Mouse (Mus musculus) MEL (cell line): ENCODE measurements around the gene Pax8. TPM values are rescaled to one million over a fixed set of nuclear protein-coding genes. Genes with fewer than 3 reads are reported as not detected.
A peak's percentile ranks its signal among the peaks of the same experiment; 100 is the strongest.

Experiments used
- DNase-seq: peaks from one replicate; pipeline ENCODE4 v3.0.0; 2011; ENCODE audit warnings: low read depth, low spot score
- H3K27ac ChIP-seq: 2 replicates; pipeline ENCODE4 v1.5.1; 2012; ENCODE audit warnings: low read depth, mild to moderate bottlenecking, control low read depth, low read length, moderate library complexity; ENCODE audit not compliant: control insufficient read depth
- H3K27me3 ChIP-seq, 2 experiments: fragments of 150-350 bp in 1 of 2; sonication (generic) in 1 of 2; 2 replicates each; pipeline ENCODE4 v1.6.1; 2012; ENCODE audit warnings: low read length in 2 of 2, mild to moderate bottlenecking in 2 of 2, improper control_type of control experiment in 1 of 2, moderate library complexity in 1 of 2; ENCODE audit not compliant: insufficient read depth in 2 of 2, control insufficient read depth in 1 of 2
- H3K36me3 ChIP-seq, 2 experiments: 2 replicates each; pipeline ENCODE4 v1.6.1; 2012 to 2014; ENCODE audit warnings: low read length in 2 of 2, improper control_type of control experiment in 1 of 2, inconsistent platforms in 1 of 2, mild to moderate bottlenecking in 1 of 2; ENCODE audit not compliant: insufficient read depth in 2 of 2, control insufficient read depth in 1 of 2
- H3K4me1 ChIP-seq, 2 experiments: fragments of 150-350 bp in 1 of 2; sonication (generic) in 1 of 2; 2 replicates each; pipeline ENCODE4 v1.6.1; 2012; ENCODE audit warnings: low read length in 2 of 2, improper control_type of control experiment in 1 of 2, mild to moderate bottlenecking in 1 of 2; ENCODE audit not compliant: insufficient read depth in 2 of 2, control insufficient read depth in 1 of 2
- H3K4me3 ChIP-seq, 2 experiments: fragments of 150-350 bp in 1 of 2; sonication (generic) in 1 of 2; 2 replicates each; pipeline ENCODE4 v1.5.1; 2012; ENCODE audit warnings: low read depth in 2 of 2, low read length in 2 of 2, mild to moderate bottlenecking in 2 of 2, moderate library complexity in 2 of 2, control low read depth in 1 of 2, improper control_type of control experiment in 1 of 2; ENCODE audit not compliant: control insufficient read depth in 1 of 2, insufficient read depth in 1 of 2
- H3K79me2 ChIP-seq: 2 replicates; pipeline ENCODE4 v1.6.1; 2012; ENCODE audit warnings: mild to moderate bottlenecking, low read length, moderate library complexity; ENCODE audit not compliant: control insufficient read depth, poor library complexity, insufficient read depth
- H3K9ac ChIP-seq: 2 replicates; pipeline ENCODE4 v1.6.1; 2012; ENCODE audit warnings: low read depth, mild to moderate bottlenecking, control low read depth, low read length, moderate library complexity; ENCODE audit not compliant: control insufficient read depth, poor library complexity, severe bottlenecking
- H3K9me3 ChIP-seq: fragments of 150-350 bp; sonication (generic); replicated peaks from 2 replicates; pipeline ENCODE4 v1.6.1; 2012; ENCODE audit warnings: mild to moderate bottlenecking, low read length, improper control_type of control experiment, moderate library complexity; ENCODE audit not compliant: insufficient read depth
- CHD1 ChIP-seq: IDR thresholded peaks from 2 replicates; pipeline ENCODE4 v1.6.1; 2012; ENCODE audit warnings: low read depth, mild to moderate bottlenecking, inconsistent platforms, low read length, improper control_type of control experiment
- E2F4 ChIP-seq: IDR thresholded peaks from 2 replicates; pipeline ENCODE4 v1.6.1; 2011; ENCODE audit warnings: low read depth, low read length, improper control_type of control experiment, borderline replicate concordance
- GABPA ChIP-seq: IDR thresholded peaks from 2 replicates; pipeline ENCODE4 v1.6.1; 2012; ENCODE audit warnings: low read depth, mild to moderate bottlenecking, inconsistent platforms, low read length, improper control_type of control experiment, moderate library complexity
- GATA1 ChIP-seq: IDR thresholded peaks from 2 replicates; pipeline ENCODE4 v1.6.1; 2011; ENCODE audit warnings: low read depth, low read length, improper control_type of control experiment
- HCFC1 ChIP-seq: IDR thresholded peaks from 2 replicates; pipeline ENCODE4 v1.6.1; 2012; ENCODE audit warnings: low read depth, mild to moderate bottlenecking, inconsistent platforms, low read length, improper control_type of control experiment, moderate library complexity
- JUND ChIP-seq: IDR thresholded peaks from 2 replicates; pipeline ENCODE4 v1.6.1; 2011; ENCODE audit warnings: low read depth, mild to moderate bottlenecking, improper control_type of control experiment, low read length
- KAT2A ChIP-seq: conservative IDR thresholded peaks from 2 replicates; pipeline ENCODE4 v1.6.1; 2012; ENCODE audit warnings: low read depth, low read length, improper control_type of control experiment, inconsistent platforms
- MAFK ChIP-seq: IDR thresholded peaks from 2 replicates; pipeline ENCODE4 v1.6.1; 2011; ENCODE audit warnings: low read depth, mild to moderate bottlenecking, low read length, improper control_type of control experiment, borderline replicate concordance
- MAX ChIP-seq: IDR thresholded peaks from 2 replicates; pipeline ENCODE4 v1.6.1; 2011; ENCODE audit warnings: low read length, improper control_type of control experiment
- MAZ ChIP-seq: IDR thresholded peaks from 2 replicates; pipeline ENCODE4 v1.6.1; 2012; ENCODE audit warnings: low read depth, mild to moderate bottlenecking, inconsistent platforms, low read length, improper control_type of control experiment
- MXI1 ChIP-seq: IDR thresholded peaks from 2 replicates; pipeline ENCODE4 v1.6.1; 2011; ENCODE audit warnings: mild to moderate bottlenecking, low read depth, low read length, improper control_type of control experiment
- MYC ChIP-seq: IDR thresholded peaks from 2 replicates; pipeline ENCODE4 v1.6.1; 2011; ENCODE audit warnings: low read depth, mild to moderate bottlenecking, low read length, improper control_type of control experiment, moderate library complexity
- NELFE ChIP-seq: IDR thresholded peaks from 2 replicates; pipeline ENCODE4 v1.6.1; 2011; ENCODE audit warnings: low read depth, low read length, improper control_type of control experiment
- NRF1 ChIP-seq: IDR thresholded peaks from 2 replicates; pipeline ENCODE4 v1.6.1; 2014; ENCODE audit warnings: low read depth, mild to moderate bottlenecking, inconsistent platforms, low read length, improper control_type of control experiment, moderate library complexity; ENCODE audit not compliant: poor library complexity, insufficient read depth, severe bottlenecking
- POLR2A ChIP-seq, 2 experiments: IDR thresholded peaks; 2 replicates each; pipeline ENCODE4 v1.6.1; 2011 to 2012; ENCODE audit warnings: low read length in 2 of 2, mild to moderate bottlenecking in 2 of 2, control low read depth in 1 of 2, improper control_type of control experiment in 1 of 2, low read depth in 1 of 2, moderate library complexity in 1 of 2; ENCODE audit not compliant: control insufficient read depth in 1 of 2, insufficient read depth in 1 of 2, poor library complexity in 1 of 2
- POLR2AphosphoS5 ChIP-seq: IDR thresholded peaks from 2 replicates; pipeline ENCODE4 v1.6.1; 2012; ENCODE audit warnings: low read depth, borderline replicate concordance, mild to moderate bottlenecking, inconsistent platforms, low read length, moderate library complexity, mixed read lengths
- SIN3A ChIP-seq: IDR thresholded peaks from 2 replicates; pipeline ENCODE4 v1.6.1; 2012; ENCODE audit warnings: low read length, improper control_type of control experiment, inconsistent platforms
- TAL1 ChIP-seq: IDR thresholded peaks from 2 replicates; pipeline ENCODE4 v1.6.1; 2012; ENCODE audit warnings: mild to moderate bottlenecking, inconsistent platforms, low read length, moderate library complexity, mixed read lengths
- TBP ChIP-seq: IDR thresholded peaks from 2 replicates; pipeline ENCODE4 v1.8.0; 2011; ENCODE audit warnings: low read depth, low read length, improper control_type of control experiment
- USF1 ChIP-seq: IDR thresholded peaks from 2 replicates; pipeline ENCODE4 v1.6.1; 2014; ENCODE audit warnings: low read depth, mild to moderate bottlenecking, inconsistent platforms, low read length, improper control_type of control experiment, moderate library complexity
- USF2 ChIP-seq, 2 experiments: IDR thresholded peaks; 2 replicates each; pipeline ENCODE4 v1.6.1; 2011 to 2012; ENCODE audit warnings: improper control_type of control experiment in 2 of 2, low read length in 2 of 2, borderline replicate concordance in 1 of 2, inconsistent platforms in 1 of 2, low read depth in 1 of 2, mild to moderate bottlenecking in 1 of 2; ENCODE audit not compliant: insufficient read depth in 1 of 2
- ZKSCAN1 ChIP-seq: IDR thresholded peaks from 2 replicates; pipeline ENCODE4 v1.6.1; 2012; ENCODE audit warnings: low read depth, mild to moderate bottlenecking, inconsistent platforms, low read length, improper control_type of control experiment, moderate library complexity
- ZMIZ1 ChIP-seq: IDR thresholded peaks from 2 replicates; pipeline ENCODE4 v1.6.1; 2012; ENCODE audit warnings: low read depth, mild to moderate bottlenecking, inconsistent platforms, low read length, improper control_type of control experiment, moderate library complexity
- ZNF384 ChIP-seq: IDR thresholded peaks from 2 replicates; pipeline ENCODE4 v1.6.1; 2012; ENCODE audit warnings: low read depth, mild to moderate bottlenecking, inconsistent platforms, low read length, improper control_type of control experiment
- polyA plus RNA-seq, 2 experiments: library from polyadenylated mRNA; stranded (reverse) in 1 of 2; unstranded in 1 of 2; fragments of >175 nt in 1 of 2; fragments of >200 nt in 1 of 2; gene quantifications; 2 replicates each; pipeline versions ENCODE4 v1.2.1 to v1.2.4; 2012; ENCODE audit warnings: low replicate concordance in 2 of 2, low read depth in 1 of 2; ENCODE audit not compliant: insufficient read length in 2 of 2, insufficient read depth in 1 of 2, missing spikeins in 1 of 2
- total RNA-seq: library from RNA; depleted of rRNA; stranded (reverse); fragments of 300-350 nt; gene quantifications from 2 replicates; pipeline ENCODE4 v1.2.3, GENCODE M21; 2012

The Pax8 gene
- total and polyA plus RNA-seq, 3 experiments, result not detected

GRCm38 (mm10) chr2:24425630-24426029 lies 49.8 kb downstream of the Pax8 start:
- Histone ChIP-seq H3K27me3 (no peaks in the 10 kb centered on the region; a peak in 1 of 4 replicates), H3K27ac (no peak overlapping the region), H3K79me2 (no peaks in the 10 kb centered on the region), H3K9me3 (no peaks in the 10 kb centered on the region), H3K9ac (no peak overlapping the region), H3K36me3 (no peaks in the 10 kb centered on the region), H3K4me3 (no peak overlapping the region), H3K4me1 (no peaks in the 10 kb centered on the region)
- peak; percentile 3 for DNase-seq
- no peak for TF ChIP-seq ZNF384
- no peak for TF ChIP-seq MYC
- no peak for TF ChIP-seq POLR2AphosphoS5
- TF ChIP-seq NELFE, result no peak
- no peak for TF ChIP-seq ZMIZ1
- TF ChIP-seq ZKSCAN1, result no peak
- TF ChIP-seq E2F4, result no peak
- TF ChIP-seq USF1, result no peak
- TF ChIP-seq HCFC1, result no peak
- TF ChIP-seq USF2 (IDR thresholded peaks at IDR 0.05; ENCODE audit: borderline replicate concordance in 1 of 2, insufficient read depth in 1 of 2, low read depth in 1 of 2, low read length in 2 of 2), result no peak
- TF ChIP-seq NRF1, result no peak
- no peak for TF ChIP-seq JUND
- TF ChIP-seq KAT2A, result no peak

DNA sequence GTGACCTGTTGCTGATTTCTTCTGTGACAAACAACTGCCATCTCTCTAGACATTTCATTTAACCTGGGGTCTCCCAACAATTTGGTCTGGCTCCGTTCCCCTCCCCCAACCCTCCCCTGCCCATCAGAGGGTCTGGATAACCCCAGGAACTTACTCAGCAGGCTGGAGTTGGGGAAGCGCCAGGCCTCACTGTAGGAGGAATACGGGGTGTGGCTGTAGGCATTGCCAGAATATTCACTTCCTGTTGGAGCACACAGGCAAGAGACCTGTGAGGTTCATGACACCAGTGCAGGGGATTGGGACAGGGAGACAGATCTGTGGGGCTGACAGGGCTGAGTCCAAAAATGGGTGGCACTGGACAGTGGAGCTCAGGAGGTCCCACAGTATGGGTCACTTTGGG lies 52.6 kb downstream of the Pax8 start:
- Histone ChIP-seq H3K4me1 (no peaks in the 10 kb centered on the region), H3K9me3 (no peaks in the 10 kb centered on the region), H3K9ac (no peak overlapping the region), H3K27me3 (no peaks in the 10 kb centered on the region), H3K27ac (no peak overlapping the region), H3K79me2 (no peaks in the 10 kb centered on the region), H3K4me3 (no peak overlapping the region), H3K36me3 (no peaks in the 10 kb centered on the region)
- TF ChIP-seq CHD1 (no peak), ZMIZ1 (no peak), GABPA (no peak), SIN3A (no peak), ZKSCAN1 (no peak), GATA1 (no peak), MAX (no peak), POLR2A (IDR thresholded peaks at IDR 0.05; ENCODE audit: control insufficient read depth in 1 of 2, insufficient read depth in 1 of 2, low read depth in 1 of 2, low read length in 2 of 2, poor library complexity in 1 of 2) (no peak), MAZ (no peak), MAFK (no peak), MXI1 (no peak), KAT2A (no peak), TBP (no peak), TAL1 (no peak)
- no peak for DNase-seq
